Mouse (Mus musculus): ENCODE measurements at regions not wholly inside any gene's neighbourhood (a gene's known extent, or its start where the extent isn't known, plus 50 kb on each side); places are given as distances from the start of the nearest gene placed in this dataset.
A peak's percentile ranks its signal among the peaks of the same experiment; 100 is the strongest.

- Histone ChIP-seq H3K27ac (ENCODE audit: low read depth) (no peak overlapping the region), H3K4me1 (ENCODE audit: insufficient read depth) (no peaks in the 10 kb centered on the region), H3K36me3 (ENCODE audit: insufficient read depth) (no peaks in the 10 kb centered on the region), H3K9ac (no peak overlapping the region), H3K27me3 (ENCODE audit: insufficient read depth, low read length) (no peaks in the 10 kb centered on the region), H3K4me3 (ENCODE audit: low read depth, low read length) (no peak overlapping the region), H3K9me3 (ENCODE audit: low read depth, low read length) (no peaks in the 10 kb centered on the region), H3K4me2 (no peak overlapping the region)
- 89% methylated on average over 1 of the region's 1 CpGs for WGBS
- ATAC-seq (ENCODE audit: insufficient read depth) (no peak), DNase-seq (no peak)
- no peak for TF ChIP-seq CTCF (IDR thresholded peaks at IDR 0.05; ENCODE audit: low read depth)
These were observed 105.4 kb downstream of the Ahr start for GRCm38 (mm10) chr12:35429473-35429872.

GRCm38 (mm10) chr12:35419206-35419605 is 115.6 kb downstream of the Ahr start:
- TF ChIP-seq CTCF (IDR thresholded peaks at IDR 0.05; ENCODE audit: low read depth) = no peak

GRCm38 (mm10) chr12:35417943-35418342 is 116.9 kb downstream of the Ahr start:
- WGBS = 69% methylated on average over 4 of the region's 4 CpGs
- ATAC-seq (ENCODE audit: insufficient read depth) (no peak), DNase-seq (no peak)
- no peak overlapping the region for H3K9ac ChIP-seq
- no peaks in the 10 kb centered on the region for H3K27me3 ChIP-seq (ENCODE audit: insufficient read depth, low read length)
- H3K4me3 ChIP-seq (ENCODE audit: low read depth, low read length) = no peak overlapping the region
- no peak overlapping the region for H3K4me2 ChIP-seq
- H3K27ac ChIP-seq (ENCODE audit: low read depth) = no peak overlapping the region
- no peaks in the 10 kb centered on the region for H3K4me1 ChIP-seq (ENCODE audit: insufficient read depth)
- no peaks in the 10 kb centered on the region for H3K9me3 ChIP-seq (ENCODE audit: low read depth, low read length)
- TF ChIP-seq CTCF (IDR thresholded peaks at IDR 0.05; ENCODE audit: low read depth) = no peak
- no peaks in the 10 kb centered on the region for H3K36me3 ChIP-seq (ENCODE audit: insufficient read depth)

More at GRCm38 (mm10) chr12:35419206-35419605, 115.6 kb downstream of the Ahr start:
- Histone ChIP-seq H3K4me3 (ENCODE audit: low read depth, low read length) (no peak overlapping the region), H3K4me1 (ENCODE audit: insufficient read depth) (no peaks in the 10 kb centered on the region), H3K9ac (no peak overlapping the region), H3K27ac (ENCODE audit: low read depth) (no peak overlapping the region), H3K4me2 (no peak overlapping the region), H3K9me3 (ENCODE audit: low read depth, low read length) (no peaks in the 10 kb centered on the region), H3K27me3 (ENCODE audit: insufficient read depth, low read length) (no peaks in the 10 kb centered on the region), H3K36me3 (ENCODE audit: insufficient read depth) (no peaks in the 10 kb centered on the region)
- ATAC-seq (ENCODE audit: insufficient read depth) (no peak), DNase-seq (no peak)
- 92% methylated on average over 2 of the region's 2 CpGs for WGBS

- H3K4me3 ChIP-seq (ENCODE audit: low read depth, low read length) = no peak overlapping the region
- H3K27me3 ChIP-seq (ENCODE audit: insufficient read depth, low read length) = no peaks in the 10 kb centered on the region
- H3K4me2 ChIP-seq = no peak overlapping the region
- no peaks in the 10 kb centered on the region for H3K4me1 ChIP-seq (ENCODE audit: insufficient read depth)
- no peak for ATAC-seq (ENCODE audit: insufficient read depth)
- H3K27ac ChIP-seq (ENCODE audit: low read depth) = no peak overlapping the region
- no peak overlapping the region for H3K9ac ChIP-seq
- H3K36me3 ChIP-seq (ENCODE audit: insufficient read depth) = no peaks in the 10 kb centered on the region
- no peak for DNase-seq
- no peaks in the 10 kb centered on the region for H3K9me3 ChIP-seq (ENCODE audit: low read depth, low read length)
- WGBS = 42% methylated on average over 5 of the region's 5 CpGs
- TF ChIP-seq CTCF (IDR thresholded peaks at IDR 0.05; ENCODE audit: low read depth) = no peak
These were observed 118.3 kb downstream of the Ahr start for GRCm38 (mm10) chr12:35416583-35416982.

GRCm38 (mm10) chr12:35412715-35413114 is 122.1 kb downstream of the Ahr start:
- H3K4me1 ChIP-seq (ENCODE audit: insufficient read depth) = no peaks in the 10 kb centered on the region

GRCm38 (mm10) chr12:35408461-35408860 is 126.4 kb downstream of the Ahr start:
- ATAC-seq (ENCODE audit: insufficient read depth) (no peak), DNase-seq (no peak)
- Histone ChIP-seq H3K27ac (ENCODE audit: low read depth) (0 out of 2 replicates have a peak overlapping the region, but pooled peaks have one; percentile 25), H3K36me3 (ENCODE audit: insufficient read depth) (no peaks in the 10 kb centered on the region), H3K4me2 (no peak overlapping the region), H3K9ac (no peak overlapping the region), H3K4me3 (ENCODE audit: low read depth, low read length) (no peak overlapping the region), H3K27me3 (ENCODE audit: insufficient read depth, low read length) (no peaks in the 10 kb centered on the region), H3K4me1 (ENCODE audit: insufficient read depth) (no peaks in the 10 kb centered on the region), H3K9me3 (ENCODE audit: low read depth, low read length) (no peaks in the 10 kb centered on the region)
- TF ChIP-seq CTCF (IDR thresholded peaks at IDR 0.05; ENCODE audit: low read depth) = no peak
- WGBS = 64% methylated on average over 3 of the region's 3 CpGs

More at GRCm38 (mm10) chr12:35412715-35413114, 122.1 kb downstream of the Ahr start:
- H3K27ac ChIP-seq (ENCODE audit: low read depth) = no peak overlapping the region
- H3K9me3 ChIP-seq (ENCODE audit: low read depth, low read length) = no peaks in the 10 kb centered on the region
- WGBS = 60% methylated on average over 3 of the region's 3 CpGs
- H3K36me3 ChIP-seq (ENCODE audit: insufficient read depth) = no peaks in the 10 kb centered on the region
- DNase-seq (peak; percentile 37), ATAC-seq (ENCODE audit: insufficient read depth) (no peak)
- no peak overlapping the region for H3K4me3 ChIP-seq (ENCODE audit: low read depth, low read length)
- H3K9ac ChIP-seq = no peak overlapping the region
- no peak for TF ChIP-seq CTCF (IDR thresholded peaks at IDR 0.05; ENCODE audit: low read depth)
- H3K27me3 ChIP-seq (ENCODE audit: insufficient read depth, low read length) = no peaks in the 10 kb centered on the region
- H3K4me2 ChIP-seq = no peak overlapping the region

- no peak for DNase-seq
- 78% methylated on average over 3 of the region's 3 CpGs for WGBS
- Histone ChIP-seq H3K27me3 (ENCODE audit: insufficient read depth, low read length) (no peaks in the 10 kb centered on the region), H3K27ac (ENCODE audit: low read depth) (no peak overlapping the region), H3K4me2 (no peak overlapping the region), H3K9ac (no peak overlapping the region), H3K4me1 (ENCODE audit: insufficient read depth) (no peaks in the 10 kb centered on the region), H3K9me3 (ENCODE audit: low read depth, low read length) (no peaks in the 10 kb centered on the region), H3K4me3 (ENCODE audit: low read depth, low read length) (no peak overlapping the region), H3K36me3 (ENCODE audit: insufficient read depth) (no peaks in the 10 kb centered on the region)
- no peak for ATAC-seq (ENCODE audit: insufficient read depth)
- TF ChIP-seq CTCF (IDR thresholded peaks at IDR 0.05; ENCODE audit: low read depth) = no peak
These were observed 126.8 kb downstream of the Ahr start for GRCm38 (mm10) chr12:35408044-35408443.

- Histone ChIP-seq H3K4me1 (ENCODE audit: insufficient read depth) (no peaks in the 10 kb centered on the region), H3K27me3 (ENCODE audit: insufficient read depth, low read length) (no peaks in the 10 kb centered on the region), H3K36me3 (ENCODE audit: insufficient read depth) (no peaks in the 10 kb centered on the region), H3K4me3 (ENCODE audit: low read depth, low read length) (no peak overlapping the region), H3K9me3 (ENCODE audit: low read depth, low read length) (no peaks in the 10 kb centered on the region), H3K4me2 (no peak overlapping the region), H3K27ac (ENCODE audit: low read depth) (no peak overlapping the region), H3K9ac (no peak overlapping the region)
- WGBS = 53% methylated on average over 2 of the region's 2 CpGs
- DNase-seq (no peak), ATAC-seq (ENCODE audit: insufficient read depth) (no peak)
- TF ChIP-seq CTCF (IDR thresholded peaks at IDR 0.05; ENCODE audit: low read depth) = no peak
These were observed 133.0 kb downstream of the Ahr start for GRCm38 (mm10) chr12:35401853-35402252.
